Mouse (Mus musculus) thymus, postnatal 10 days (tissue): Measurements from ENCODE around the gene Mfsd4b2.
"Not testable (repeated sequence)": the region's sequence is repeated elsewhere in the genome, so short reads cannot be mapped to it uniquely, and the experiment has no call there.

Experiments used
- DNase-seq, 2 experiments: peaks; one replicate each; pipeline ENCODE4 v3.0.0; 2021; ENCODE audit warnings: low spot score in 2 of 2

Gene Mfsd4b2

GRCm38 (mm10) chr10:39926616-39927139 lies at the start of gene Mfsd4b2:
Gene Mfsd4b2 (minus strand): TSS chr10:39926923.
- peak in 1 of 2 experiments; percentile 24 for DNase-seq

- no peak for DNase-seq
These were observed 49.0 kb upstream of the Mfsd4b2 start for GRCm38 (mm10) chr10:39975771-39976170.

GRCm38 (mm10) chr10:39974982-39975381 lies 48.3 kb upstream of the Mfsd4b2 start:
- DNase-seq = no peak

GRCm38 (mm10) chr10:39967512-39967911 lies 40.8 kb upstream of the Mfsd4b2 start:
- DNase-seq = no peak

DNA sequence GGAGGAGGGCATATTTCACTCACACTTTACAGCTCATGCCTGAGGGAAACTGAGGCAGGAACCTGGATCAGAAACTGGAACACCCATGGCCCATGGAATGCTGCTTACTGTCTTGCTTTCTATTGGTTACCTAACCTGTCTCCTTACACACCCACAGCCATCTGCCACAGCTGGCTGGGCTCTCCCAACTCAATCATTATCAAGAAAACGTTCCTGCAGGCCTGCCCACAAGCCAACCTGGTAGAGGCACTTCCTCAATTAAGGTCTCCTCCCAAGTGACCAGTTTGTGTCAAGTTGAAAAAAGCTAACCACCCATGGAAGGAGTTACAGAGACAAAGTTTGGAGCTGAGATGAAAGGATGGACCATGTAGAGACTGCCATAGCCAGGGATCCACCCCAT lies 35.2 kb upstream of the Mfsd4b2 start:
- no peak for DNase-seq

DNA sequence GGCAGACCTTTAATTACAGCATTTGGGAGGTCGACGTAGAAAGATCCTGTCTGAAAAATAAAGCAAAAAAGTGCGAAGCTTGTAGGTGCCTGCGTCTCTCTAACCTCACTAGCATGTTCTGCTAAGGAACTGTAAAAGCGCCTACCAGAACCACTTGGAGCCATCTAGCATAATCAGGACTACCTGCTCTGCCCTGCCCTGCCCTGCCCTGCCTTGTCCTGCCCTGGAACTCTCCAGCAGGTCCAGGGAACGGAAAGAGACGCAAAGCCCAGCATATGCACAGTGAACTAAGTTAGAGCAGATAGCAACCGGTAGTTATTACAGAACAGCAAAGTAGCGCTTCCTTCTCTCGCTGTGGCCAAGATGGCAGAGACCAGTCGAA lies 33.7 kb upstream of the Mfsd4b2 start:
- peak in 1 of 2 experiments; percentile 5 for DNase-seq

GRCm38 (mm10) chr10:39959761-39960440 lies 33.2 kb upstream of the Mfsd4b2 start, which contains the start of gene Mfsd4b3:
Gene Mfsd4b3 (minus strand): TSS chr10:39960153.
- peak; percentile 91 to 92 for DNase-seq

DNA sequence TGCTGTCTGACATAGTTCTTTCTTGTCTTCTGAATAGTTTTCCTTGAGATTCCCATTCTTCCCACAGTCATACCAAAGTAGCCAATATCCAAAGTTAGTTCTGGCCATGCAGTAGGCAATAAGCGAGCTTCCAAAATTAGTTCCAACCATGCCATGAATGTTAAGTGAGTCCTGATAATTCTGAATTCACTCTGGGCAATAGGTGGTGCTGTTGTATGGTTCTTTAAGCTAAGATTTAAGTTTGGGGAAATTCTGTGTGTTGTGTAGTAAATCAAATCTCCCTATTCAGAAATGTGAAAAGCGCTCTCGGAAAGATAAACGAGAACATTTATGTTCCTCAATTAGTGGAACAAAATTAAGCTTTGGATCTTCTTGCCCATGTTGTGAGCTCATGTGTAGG lies 31.5 kb upstream of the Mfsd4b2 start:
- DNase-seq = no peak

GRCm38 (mm10) chr10:39956340-39956878 lies 29.7 kb upstream of the Mfsd4b2 start:
- no peak for DNase-seq

DNA sequence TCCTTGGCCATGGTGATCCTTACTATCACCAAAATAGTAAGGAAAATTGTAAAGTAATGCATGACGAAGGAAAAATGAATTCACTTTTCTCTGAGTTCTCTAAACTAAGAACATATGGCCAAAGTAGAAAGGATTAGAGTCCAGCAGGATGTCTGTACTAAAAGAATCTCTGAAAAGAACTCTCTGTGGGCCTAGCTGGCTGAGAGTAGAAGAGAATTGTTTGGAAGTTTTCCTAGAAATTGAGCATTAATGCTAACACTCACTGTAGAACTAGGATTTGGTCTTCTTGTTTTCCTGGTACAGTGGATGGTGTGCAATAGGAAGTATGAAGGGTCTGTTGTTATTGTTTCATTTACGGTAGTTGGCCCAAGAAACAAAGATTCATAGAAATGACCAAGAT lies 28.4 kb upstream of the Mfsd4b2 start:
- DNase-seq = no peak

- no peak for DNase-seq
These were observed 22.7 kb upstream of the Mfsd4b2 start for GRCm38 (mm10) chr10:39949377-39949954.

GRCm38 (mm10) chr10:39947195-39947594 lies 20.5 kb upstream of the Mfsd4b2 start:
- DNase-seq = not testable (repeated sequence)

DNA sequence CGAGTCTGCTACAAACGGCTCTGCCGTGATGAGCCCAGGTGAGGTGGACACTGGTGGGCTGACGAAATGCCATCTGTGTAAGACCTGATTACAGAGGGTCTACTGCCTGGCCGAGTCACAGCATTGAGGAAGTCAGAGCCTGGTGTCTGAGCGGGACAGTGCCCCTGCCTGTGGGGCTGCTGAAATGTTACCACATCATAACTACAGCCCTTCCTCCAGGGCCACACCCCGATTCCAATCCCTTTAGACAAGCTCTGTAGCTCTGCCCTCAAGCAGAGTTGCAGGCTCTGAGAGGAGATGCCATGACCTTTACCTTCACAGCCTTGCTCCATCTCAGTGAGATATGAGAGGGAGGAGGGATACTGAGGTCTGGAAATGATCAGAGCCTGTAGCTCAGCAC lies 9.8 kb upstream of the Mfsd4b2 start:
- DNase-seq = no peak

DNA sequence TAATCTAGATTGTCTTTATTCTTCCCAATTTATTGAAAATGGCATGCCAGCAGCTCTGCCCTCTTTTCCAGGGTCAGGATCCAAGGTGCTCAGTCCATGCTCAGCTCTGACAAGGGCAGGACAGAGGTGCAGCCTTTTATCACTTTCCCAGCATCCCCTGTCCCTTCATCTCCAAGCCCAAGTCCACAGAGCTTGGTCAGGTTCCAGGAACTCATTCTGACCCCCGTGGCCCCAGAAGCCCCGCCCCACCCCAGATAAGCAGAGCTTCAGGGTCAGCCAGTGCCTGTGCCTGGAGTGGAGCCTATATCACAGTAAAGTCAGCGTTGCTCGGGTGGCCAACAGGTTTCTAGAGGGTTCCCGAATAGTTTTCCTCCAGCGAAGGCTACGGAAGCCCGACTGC lies 2.2 kb downstream of the Mfsd4b2 start:
- DNase-seq = not testable (repeated sequence)

- no peak for DNase-seq
These were observed 14.1 kb downstream of the Mfsd4b2 start for GRCm38 (mm10) chr10:39912616-39913015.

DNA sequence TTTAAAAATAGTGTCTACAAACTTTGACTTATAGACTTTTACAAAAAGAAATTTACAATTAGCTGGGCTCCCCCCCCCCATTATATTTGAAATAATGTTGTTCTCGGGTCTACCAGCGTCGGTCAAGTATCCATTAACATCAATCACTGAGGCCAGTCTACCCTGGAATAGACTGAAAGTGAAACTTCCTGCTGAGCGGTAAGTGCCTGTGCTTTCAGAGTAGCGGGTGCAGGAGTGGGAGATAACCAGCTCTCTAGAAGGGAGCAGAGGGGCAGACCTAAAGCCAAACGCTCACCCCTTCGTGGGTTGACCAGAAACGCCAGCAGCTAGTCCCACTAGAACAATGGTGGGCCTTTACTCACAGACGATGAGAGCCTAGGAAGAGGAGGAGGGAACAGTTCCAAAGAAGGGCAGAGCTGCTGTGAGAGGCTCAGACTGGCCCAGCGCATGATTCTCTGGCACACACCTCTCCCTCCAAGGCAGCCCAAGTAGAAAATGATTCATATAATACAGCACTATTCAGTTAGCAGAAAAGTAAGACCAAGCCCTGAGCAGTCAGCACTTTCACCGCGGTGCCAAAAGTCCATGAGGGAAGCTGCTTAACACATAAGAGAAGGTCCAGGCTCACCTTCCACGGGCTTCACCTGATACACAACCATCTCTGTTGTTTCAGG lies 17.8 kb downstream of the Mfsd4b2 start:
- no peak for DNase-seq

DNA sequence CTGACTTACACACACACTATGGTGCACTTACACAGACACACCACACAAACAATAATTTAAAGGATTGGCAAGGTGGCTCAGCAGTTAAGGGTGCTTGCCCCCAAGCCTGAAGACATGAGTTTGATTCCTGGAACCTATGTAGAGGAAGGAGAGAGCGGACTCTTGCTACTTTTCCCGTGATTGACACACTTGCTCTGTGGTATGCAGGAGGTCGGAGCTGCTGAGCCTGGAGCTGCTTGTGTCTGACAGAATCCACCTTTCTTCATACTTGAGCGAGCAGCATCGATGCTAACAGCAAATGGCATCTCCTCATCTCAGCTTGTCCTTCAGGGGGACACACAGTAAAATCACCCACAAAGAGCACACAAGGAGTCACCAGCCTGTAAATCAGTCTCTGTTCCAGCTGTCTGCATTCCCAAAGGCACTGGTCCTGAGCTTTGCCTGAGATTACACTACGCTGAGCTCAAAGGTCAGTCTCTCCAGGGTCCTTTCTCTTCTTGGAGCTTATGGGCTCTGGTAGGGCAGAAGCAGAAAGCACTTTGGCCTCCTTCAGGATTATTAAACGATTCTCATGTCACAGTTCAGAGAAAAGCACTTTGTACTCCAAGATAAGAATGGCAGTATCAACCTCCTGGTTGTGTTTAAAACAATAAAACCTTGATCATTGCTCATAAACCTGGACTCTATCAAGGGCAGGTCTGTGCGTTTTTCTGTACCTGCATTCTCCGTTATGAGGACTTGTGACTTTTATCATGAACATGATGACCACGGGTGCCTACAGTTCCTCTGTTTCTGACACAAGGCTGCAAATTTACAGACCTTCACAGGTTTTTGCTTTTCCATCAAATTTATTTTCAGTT lies 19.7 kb downstream of the Mfsd4b2 start:
- DNase-seq = no peak

DNA sequence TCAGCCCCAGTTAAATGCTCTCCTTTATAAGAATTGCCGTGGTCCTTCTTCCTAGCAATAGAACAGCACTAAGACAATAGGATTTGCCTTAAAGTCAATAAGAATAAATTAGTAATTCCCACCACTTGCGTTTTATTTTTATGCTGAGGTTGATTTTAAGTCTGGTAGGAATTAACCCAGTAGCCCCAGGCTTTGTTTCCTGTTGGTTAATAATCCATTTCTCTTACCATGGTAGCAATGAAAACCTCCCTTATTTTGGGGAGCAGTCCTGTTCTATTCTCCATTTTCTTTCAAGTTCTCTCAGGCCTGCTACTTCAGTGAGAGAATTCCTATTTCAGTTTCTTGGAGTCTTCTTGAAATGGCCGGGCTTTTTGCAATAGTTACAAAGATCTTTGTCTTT lies 22.5 kb downstream of the Mfsd4b2 start:
- DNase-seq = no peak

DNA sequence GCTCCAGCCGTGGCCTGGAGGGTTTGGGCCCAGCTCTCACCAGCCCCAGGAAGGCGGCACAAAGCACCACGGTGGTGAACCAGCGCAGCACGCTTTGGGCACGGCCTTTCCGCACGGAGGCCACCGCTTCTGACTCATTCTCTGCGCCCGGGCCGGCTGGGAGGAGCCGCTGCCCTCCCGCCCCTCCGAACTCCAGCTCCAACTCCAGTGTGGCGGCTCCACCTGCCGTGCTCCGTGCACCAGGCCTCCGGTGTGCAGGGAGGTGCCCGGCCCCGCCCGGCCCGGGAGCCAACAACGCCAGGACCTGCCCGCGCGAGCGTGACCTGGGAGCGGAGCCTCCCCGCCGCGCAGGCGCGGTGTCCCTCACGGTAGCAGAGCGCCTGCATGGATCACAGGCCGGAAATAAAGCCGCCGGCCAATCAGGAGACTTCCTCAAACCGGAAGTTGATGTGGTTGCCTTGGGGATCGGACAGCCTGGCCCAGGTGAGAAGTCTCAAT lies 27.8 kb downstream of the Mfsd4b2 start, which contains the start of gene Mfsd4b4:
Gene Mfsd4b4, minus strand, starts transcription at position 365 of the 498 bp plus-strand sequence.
- DNase-seq = peak; percentile 72 to 75

DNA sequence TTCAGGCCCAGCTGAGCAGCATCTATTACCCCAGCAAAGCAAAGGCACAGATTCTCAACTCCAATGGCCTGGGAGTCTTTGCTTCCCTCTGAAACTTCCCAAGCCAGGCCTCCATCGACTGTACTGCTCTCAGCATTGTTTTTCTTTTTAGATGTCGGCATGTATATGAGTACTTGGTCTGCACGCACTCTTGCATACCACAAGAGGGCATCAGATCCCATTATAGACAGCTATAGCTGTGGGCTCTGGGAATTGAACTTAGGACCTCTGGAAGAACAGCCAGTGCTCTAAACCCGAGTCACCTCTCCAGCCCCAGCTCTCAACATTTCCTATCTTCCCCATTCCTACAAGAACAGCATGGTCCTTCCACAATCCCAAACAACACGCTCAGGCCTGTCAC lies 30.2 kb downstream of the Mfsd4b2 start:
- DNase-seq = no peak
